Comparison of ENCODE assay signal across 21 mouse cellular contexts in genomic region chr4:152406531-152406930, GRCm38 (mm10).
DNase-seq lines count a peak whose midpoint lies in the region; ATAC-seq lines count a peak whose summit lies in the region.
"Had no signal": no experiment of that assay in that cellular context is flagged by ENCODE, and none has a peak within 500 bp of the region (broad histone marks: within the 10 kb centered on the region; RNA-seq: fewer than 3 reads in every experiment).

No protein-coding gene starts in this region.

- no peaks in the 10 kb centered on the region for H3K36me3 ChIP-seq in hindbrain, embryonic 15.5 days
- H3K36me3 ChIP-seq in hindbrain, embryonic 12.5 days = no peaks in the 10 kb centered on the region
- H3K36me3 ChIP-seq in neural tube, embryonic 13.5 days = no peaks in the 10 kb centered on the region
- no peaks in the 10 kb centered on the region for H3K36me3 ChIP-seq in forebrain, embryonic 15.5 days
- H3K36me3 ChIP-seq: embryonic facial prominence, embryonic 13.5 days; limb, embryonic 12.5 days; liver, embryonic 13.5 days; lung, embryonic 15.5 days; midbrain, embryonic 13.5 days; stomach, embryonic 15.5 days had no signal

- DNase-seq in neural tube, embryonic 10.5 days (ENCODE audit: extremely low spot score, low spot score) = no peak
- DNase-seq in yolk sac, embryonic 10.5 days (ENCODE audit: low spot score) = no peak
- DNase-seq in ovary, postnatal 36 days (ENCODE audit: low spot score) = no peak
- DNase-seq: adrenal gland, postnatal 10 days; cerebellum, adult 2 months; gastrocnemius, postnatal 25 days; kidney, adult 9 months; layer of hippocampus, postnatal 36 days; liver, embryonic 13.5 days; right cerebral cortex, postnatal 14 days; thymus, adult 2 months had no signal

- no peak overlapping the region for H3K9ac ChIP-seq in hindbrain, embryonic 15.5 days
- H3K9ac ChIP-seq in hindbrain, embryonic 12.5 days = no peak overlapping the region
- no peak overlapping the region for H3K9ac ChIP-seq in neural tube, embryonic 13.5 days
- no peak overlapping the region for H3K9ac ChIP-seq in forebrain, embryonic 15.5 days (replicated peaks)
- H3K9ac ChIP-seq: limb, embryonic 12.5 days; liver, embryonic 13.5 days; lung, embryonic 15.5 days; stomach, embryonic 15.5 days had no signal

- WGBS in hindbrain, embryonic 15.5 days = 83% methylated on average over 8 of the region's 8 CpGs
- 85% methylated on average over 8 of the region's 8 CpGs for WGBS in hindbrain, embryonic 12.5 days
- 85% methylated on average over 8 of the region's 8 CpGs for WGBS in neural tube, embryonic 13.5 days
- WGBS in forebrain, embryonic 15.5 days = 59% methylated on average over 8 of the region's 8 CpGs

- no peaks in the 10 kb centered on the region for H3K9me3 ChIP-seq in hindbrain, embryonic 15.5 days
- H3K9me3 ChIP-seq in hindbrain, embryonic 12.5 days (replicated peaks) = no peaks in the 10 kb centered on the region
- no peaks in the 10 kb centered on the region for H3K9me3 ChIP-seq in neural tube, embryonic 13.5 days
- H3K9me3 ChIP-seq in forebrain, embryonic 15.5 days = no peaks in the 10 kb centered on the region
- H3K9me3 ChIP-seq: embryonic facial prominence, embryonic 13.5 days; limb, embryonic 12.5 days; liver, embryonic 13.5 days; lung, embryonic 15.5 days; midbrain, embryonic 13.5 days; stomach, embryonic 15.5 days had no signal

- no peak for ATAC-seq in hindbrain, embryonic 15.5 days (ENCODE audit: low FRiP score, low read depth)
- ATAC-seq in hindbrain, embryonic 12.5 days (ENCODE audit: low FRiP score) = no peak
- ATAC-seq in neural tube, embryonic 13.5 days (ENCODE audit: low read depth) = no peak
- ATAC-seq in forebrain, embryonic 15.5 days (replicated peaks) = peak; percentile 26
- ATAC-seq: midbrain, embryonic 13.5 days had no signal

- no peak overlapping the region for H3K4me2 ChIP-seq in hindbrain, embryonic 15.5 days
- H3K4me2 ChIP-seq in hindbrain, embryonic 12.5 days (replicated peaks) = no peak overlapping the region
- no peak overlapping the region for H3K4me2 ChIP-seq in neural tube, embryonic 13.5 days
- H3K4me2 ChIP-seq in forebrain, embryonic 15.5 days (replicated peaks) = no peak overlapping the region
- H3K4me2 ChIP-seq: embryonic facial prominence, embryonic 13.5 days; limb, embryonic 12.5 days; liver, embryonic 13.5 days; lung, embryonic 15.5 days; midbrain, embryonic 13.5 days; stomach, embryonic 15.5 days had no signal

- 0 out of 2 replicates have a peak overlapping the region, but pooled peaks have one; percentile 75 for H3K27ac ChIP-seq in hindbrain, embryonic 15.5 days (replicated peaks)
- no peak overlapping the region for H3K27ac ChIP-seq in hindbrain, embryonic 12.5 days
- H3K27ac ChIP-seq in neural tube, embryonic 13.5 days (replicated peaks) = peak overlapping the region; percentile 73; the same call in 1 of the 2 replicates
- H3K27ac ChIP-seq in forebrain, embryonic 15.5 days (replicated peaks) = peak overlapping the region; percentile 79; the same call in 1 of the 2 replicates
- H3K27ac ChIP-seq: limb, embryonic 12.5 days; liver, embryonic 13.5 days; lung, embryonic 15.5 days; stomach, embryonic 15.5 days had no signal

- H3K4me1 ChIP-seq in hindbrain, embryonic 15.5 days (replicated peaks) = peaks cover 30% of the 10 kb centered on the region
- H3K4me1 ChIP-seq in hindbrain, embryonic 12.5 days = peaks cover 9% of the 10 kb centered on the region
- H3K4me1 ChIP-seq in neural tube, embryonic 13.5 days (replicated peaks) = peaks cover 29% of the 10 kb centered on the region
- H3K4me1 ChIP-seq in forebrain, embryonic 15.5 days = peaks cover 32% of the 10 kb centered on the region
- H3K4me1 ChIP-seq: limb, embryonic 12.5 days; liver, embryonic 13.5 days; lung, embryonic 15.5 days; stomach, embryonic 15.5 days had no signal

- no peaks in the 10 kb centered on the region for H3K27me3 ChIP-seq in hindbrain, embryonic 15.5 days
- no peaks in the 10 kb centered on the region for H3K27me3 ChIP-seq in hindbrain, embryonic 12.5 days
- no peaks in the 10 kb centered on the region for H3K27me3 ChIP-seq in neural tube, embryonic 13.5 days
- H3K27me3 ChIP-seq in forebrain, embryonic 15.5 days = no peaks in the 10 kb centered on the region
- H3K27me3 ChIP-seq: embryonic facial prominence, embryonic 13.5 days; liver, embryonic 13.5 days; lung, embryonic 15.5 days; midbrain, embryonic 13.5 days; stomach, embryonic 15.5 days had no signal

- no peak overlapping the region for H3K4me3 ChIP-seq in hindbrain, embryonic 15.5 days
- no peak overlapping the region for H3K4me3 ChIP-seq in hindbrain, embryonic 12.5 days
- no peak overlapping the region for H3K4me3 ChIP-seq in neural tube, embryonic 13.5 days
- no peak overlapping the region for H3K4me3 ChIP-seq in forebrain, embryonic 15.5 days
- H3K4me3 ChIP-seq: embryonic facial prominence, embryonic 13.5 days; limb, embryonic 12.5 days; liver, embryonic 13.5 days; lung, embryonic 15.5 days; midbrain, embryonic 13.5 days; myocyte; stomach, embryonic 15.5 days had no signal
